Mouse (Mus musculus) testis, postnatal 14 days (tissue): ENCODE measurements at regions not wholly inside any gene's neighbourhood (a gene's known extent, or its start where the extent isn't known, plus 50 kb on each side); places are given as distances from the start of the nearest gene placed in this dataset.
A peak's percentile ranks its signal among the peaks of the same experiment; 100 is the strongest.

Experiments
- DNase-seq: peaks from one replicate; pipeline ENCODE4 v3.0.0; 2021; ENCODE audit warnings: low spot score

DNA sequence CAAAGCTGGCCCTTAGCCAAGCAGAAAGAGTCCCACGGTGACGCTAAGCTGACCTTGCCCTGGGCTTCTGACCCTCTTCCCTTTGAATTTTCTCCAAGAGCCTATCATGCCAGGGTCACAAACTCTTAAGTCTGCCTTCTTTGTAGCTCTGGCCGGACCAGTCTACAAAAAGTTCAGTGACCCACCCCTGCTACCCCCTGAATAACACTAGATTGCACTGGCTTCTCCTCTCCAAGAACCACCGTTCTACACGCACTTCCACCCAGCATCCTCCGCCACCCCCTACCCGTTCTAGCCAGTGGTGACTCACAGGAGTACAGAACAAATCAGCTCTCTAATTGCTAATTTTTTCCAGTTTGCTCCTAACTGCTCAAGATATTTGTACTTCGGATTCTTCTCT is 325.0 kb downstream of the Tns1 start:
- DNase-seq = no peak

DNA sequence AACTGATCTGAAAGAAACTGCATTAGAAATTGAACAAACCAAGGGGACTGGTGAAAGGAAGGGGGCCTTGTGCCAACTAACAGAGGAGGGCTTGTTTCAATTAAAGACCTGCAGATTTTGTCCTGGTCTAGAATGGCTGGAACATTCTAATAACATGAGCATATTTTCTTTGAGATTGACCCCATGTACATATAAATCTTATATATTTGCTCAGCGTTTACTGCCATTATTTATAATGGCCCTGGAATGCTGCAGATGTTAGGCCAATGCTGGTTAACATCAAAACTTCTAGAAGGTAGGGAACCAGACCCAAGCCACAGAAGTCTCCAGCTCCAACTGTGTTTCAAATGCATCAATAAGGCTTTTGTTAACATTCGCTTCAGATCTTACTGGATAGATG is 326.4 kb downstream of the Tns1 start:
- no peak for DNase-seq

GRCm38 (mm10) chr1:73797413-73797812 is 326.8 kb downstream of the Tns1 start:
- no peak for DNase-seq

- no peak for DNase-seq
Measured at GRCm38 (mm10) chr1:73793871-73794270, 330.4 kb downstream of the Tns1 start.

DNA sequence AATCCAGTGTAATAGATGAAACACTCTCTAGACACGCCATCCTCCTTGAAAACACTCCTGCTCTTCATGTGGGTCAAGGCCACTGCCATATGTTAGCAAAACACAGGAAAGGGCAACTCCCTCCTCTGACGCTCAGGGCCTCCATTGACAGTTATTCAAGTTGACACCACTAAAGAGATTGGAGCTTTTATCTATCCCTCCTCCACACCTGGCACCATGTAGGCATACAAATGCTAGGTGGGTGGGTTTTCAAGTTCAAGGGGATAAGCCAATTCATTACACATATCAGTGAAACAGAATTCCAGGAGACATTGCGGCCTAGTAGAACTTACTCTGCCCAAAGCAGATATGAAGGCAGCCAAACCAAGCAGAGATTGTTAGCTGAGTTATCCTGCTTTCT is 331.0 kb downstream of the Tns1 start:
- no peak for DNase-seq

GRCm38 (mm10) chr1:73792311-73792710 is 331.9 kb downstream of the Tns1 start:
- DNase-seq = no peak

- DNase-seq = no peak
Measured at GRCm38 (mm10) chr1:73787666-73788065, 336.6 kb downstream of the Tns1 start.

DNA sequence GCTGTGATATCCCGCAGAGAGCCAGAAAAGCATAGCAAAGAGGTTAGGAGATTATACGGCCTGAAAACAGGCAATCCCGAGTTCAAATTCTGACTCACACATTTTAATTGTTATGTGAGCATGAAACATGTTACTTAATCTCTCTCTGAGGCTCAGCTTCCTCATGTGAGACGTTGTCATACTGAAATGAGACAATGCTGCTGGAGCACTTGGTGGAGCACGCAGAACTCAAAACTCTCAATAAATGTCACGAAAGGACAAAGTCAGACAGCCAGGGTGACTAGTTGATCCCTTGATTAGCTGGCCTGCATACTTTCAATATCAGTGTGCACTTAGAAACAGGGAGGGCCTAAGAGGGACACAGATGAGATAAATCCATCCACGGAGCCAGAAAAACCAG is 337.0 kb downstream of the Tns1 start:
- no peak for DNase-seq

GRCm38 (mm10) chr1:73783303-73783702 is 340.9 kb downstream of the Tns1 start:
- no peak for DNase-seq

- no peak for DNase-seq
Measured at GRCm38 (mm10) chr1:73782871-73783270, 341.4 kb downstream of the Tns1 start.

DNA sequence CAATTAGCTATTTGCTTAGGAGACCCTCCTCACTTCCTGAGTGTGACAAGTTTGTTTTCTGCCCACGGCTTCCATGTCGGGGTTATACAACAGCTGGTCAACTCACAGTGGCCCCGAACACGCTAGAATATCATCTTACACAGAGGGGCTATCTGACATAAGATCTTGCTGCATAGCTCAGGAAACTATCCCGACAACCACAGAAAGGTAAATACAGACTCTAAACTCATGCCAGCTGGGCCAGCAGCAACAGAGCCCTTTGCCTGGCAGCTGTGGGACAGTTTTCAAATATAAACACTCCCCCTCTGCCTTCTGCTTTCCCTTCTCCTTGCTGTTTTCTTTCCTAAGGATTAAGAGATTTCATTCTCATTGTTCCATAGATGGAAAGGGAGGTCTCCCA is 352.5 kb downstream of the Tns1 start:
- DNase-seq = no peak

- no peak for DNase-seq
Measured at GRCm38 (mm10) chr1:73770631-73771030, 353.6 kb downstream of the Tns1 start.

DNA sequence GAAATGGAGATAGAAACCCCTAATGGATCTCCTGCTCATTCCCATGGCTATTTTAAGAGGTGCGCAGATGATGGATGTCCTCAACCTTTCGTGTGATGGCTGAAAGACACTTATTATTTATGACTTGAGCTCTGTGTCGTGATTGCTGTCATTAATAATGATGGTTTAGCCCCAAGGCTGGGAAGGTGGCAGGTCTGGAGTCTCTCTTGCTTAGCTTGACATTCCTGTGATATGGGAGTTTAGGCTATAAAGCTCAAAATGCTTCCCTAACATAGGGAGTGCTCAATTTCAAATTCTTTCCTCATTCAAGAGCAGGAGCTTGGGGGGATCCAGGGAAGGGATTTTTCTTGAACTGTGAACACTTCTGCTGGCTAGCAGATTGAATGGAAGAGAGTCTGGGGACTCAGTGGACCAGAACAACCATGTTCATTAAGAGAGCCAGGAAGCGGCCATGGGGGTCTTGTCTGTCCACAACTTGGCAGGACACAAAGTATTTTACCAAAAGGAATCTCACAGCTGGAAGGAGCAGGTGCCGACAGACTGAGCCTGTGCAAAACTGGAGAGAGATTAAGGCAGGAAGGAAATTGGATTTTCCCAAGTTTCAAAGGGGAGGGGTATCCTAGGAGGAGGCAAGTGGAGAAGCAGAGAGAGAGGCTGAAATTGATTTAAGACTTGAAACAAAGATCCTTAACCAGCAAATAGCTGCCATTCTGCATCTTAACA is 359.5 kb downstream of the Tns1 start:
- no peak for DNase-seq

GRCm38 (mm10) chr1:73758110-73759061 is 365.9 kb downstream of the Tns1 start:
- no peak for DNase-seq

- no peak for DNase-seq
Measured at GRCm38 (mm10) chr1:73755791-73756190, 368.5 kb downstream of the Tns1 start.

GRCm38 (mm10) chr1:73754928-73755327 is 369.3 kb downstream of the Tns1 start:
- no peak for DNase-seq

DNA sequence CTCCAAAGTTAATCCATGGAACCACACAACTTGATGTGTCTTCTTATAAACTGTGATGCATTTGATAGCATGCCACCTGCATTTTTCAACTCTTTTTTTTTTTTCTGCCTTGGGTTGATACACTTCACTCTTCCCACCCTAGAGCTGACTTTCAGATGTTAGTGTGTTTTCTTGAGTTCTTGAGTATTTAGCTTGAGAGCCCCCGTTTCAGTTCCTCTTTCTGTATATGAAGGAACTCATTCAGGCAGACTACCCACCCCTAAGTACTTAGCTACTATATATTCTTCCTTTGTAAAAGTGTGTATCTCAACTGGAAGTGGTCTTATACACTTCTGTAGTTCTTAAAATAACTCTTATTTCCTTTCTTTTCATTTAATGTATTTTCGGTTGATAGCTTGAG is 371.1 kb downstream of the Tns1 start:
- no peak for DNase-seq

DNA sequence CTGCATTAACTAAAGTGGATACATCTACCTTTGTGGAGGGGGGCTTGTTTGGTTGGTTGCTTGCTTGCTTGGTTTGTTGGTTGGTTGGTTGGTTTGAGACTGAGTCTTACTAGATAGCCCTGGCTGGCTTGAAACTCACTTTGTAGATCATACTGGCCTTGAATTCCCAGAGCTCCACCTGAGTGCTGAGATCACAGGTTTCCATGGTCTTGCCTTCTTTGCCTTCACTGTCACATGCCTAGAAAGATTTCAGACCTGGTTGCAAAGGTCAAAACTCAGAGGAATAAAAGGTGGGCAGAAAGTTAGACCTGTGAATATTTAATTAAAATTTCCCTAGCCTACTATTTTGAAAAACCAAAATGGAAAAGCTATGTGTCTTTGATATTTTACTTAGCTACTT is 375.5 kb downstream of the Tns1 start:
- DNase-seq = no peak

DNA sequence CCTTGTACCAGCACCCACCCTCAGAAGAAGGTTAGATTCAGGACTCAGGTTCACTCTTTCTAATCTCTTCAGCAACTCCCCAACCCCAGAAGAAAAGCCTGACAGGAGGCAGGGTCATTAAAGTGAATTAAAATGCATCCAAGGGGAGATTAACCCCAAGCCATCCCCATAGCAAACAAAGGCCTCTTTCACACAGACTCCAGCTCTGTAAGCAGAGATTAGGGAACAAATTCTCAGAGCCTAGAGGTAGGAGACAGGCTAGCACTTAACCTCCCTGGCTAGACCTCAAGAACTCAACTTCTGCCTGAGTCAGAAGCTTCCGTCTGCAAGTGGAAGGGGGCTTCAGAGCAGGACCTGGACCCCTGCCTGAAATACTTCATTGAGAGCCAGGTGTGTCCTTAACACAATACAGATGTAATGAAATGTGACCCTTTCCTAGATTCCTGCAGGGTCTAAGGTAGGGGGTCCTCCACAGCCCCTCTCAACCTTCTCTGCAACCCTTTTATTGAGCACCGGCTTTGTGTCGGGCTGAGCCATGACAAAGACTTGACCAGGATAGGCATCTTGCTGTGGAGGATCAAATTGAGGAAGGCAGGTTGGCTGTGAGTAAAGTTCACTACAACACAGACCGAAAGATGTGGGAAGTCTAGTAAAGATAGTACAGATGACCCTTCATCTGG is 379.6 kb downstream of the Tns1 start:
- no peak for DNase-seq

DNA sequence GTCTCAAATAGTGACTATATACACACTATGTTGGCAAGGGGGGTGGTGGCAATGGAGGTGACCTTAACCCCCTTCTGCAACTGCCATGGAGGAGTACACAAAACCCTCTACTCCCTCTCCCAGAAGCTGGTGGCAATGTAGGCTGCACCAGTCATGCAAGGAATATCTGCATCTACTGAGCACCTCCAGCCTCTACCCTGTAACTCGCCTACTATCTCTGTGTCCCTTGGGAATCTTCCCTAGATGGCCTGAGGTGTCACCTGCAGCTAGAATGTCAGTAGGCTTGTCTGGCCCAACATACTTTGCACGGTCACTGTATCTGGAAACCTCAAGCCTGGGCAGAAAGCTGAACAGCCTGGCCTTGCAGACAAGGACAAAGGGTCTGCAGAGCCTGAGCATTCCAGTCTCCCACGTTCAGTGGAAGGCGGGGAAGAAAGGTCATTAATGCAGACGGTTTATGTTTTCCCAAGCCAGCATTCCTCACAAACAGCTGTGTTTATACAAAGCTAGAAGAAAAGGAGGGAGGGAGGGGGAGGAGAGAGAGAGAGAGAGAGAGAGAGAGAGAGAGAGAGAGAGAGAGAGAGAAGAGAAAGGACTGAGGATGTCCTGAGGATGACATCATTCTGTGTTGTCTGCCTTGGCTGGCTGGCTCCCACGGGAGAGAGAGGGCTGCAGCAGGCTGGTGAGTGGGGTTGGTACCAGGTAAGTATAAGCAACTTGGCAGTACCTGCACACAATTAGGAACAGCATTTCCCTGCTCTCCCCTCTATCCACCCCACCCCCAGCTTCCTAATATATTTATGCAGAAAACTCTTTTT is 380.3 kb downstream of the Tns1 start:
- DNase-seq = peak; percentile 27

GRCm38 (mm10) chr1:73737083-73737482 is 387.2 kb downstream of the Tns1 start:
- no peak for DNase-seq

DNA sequence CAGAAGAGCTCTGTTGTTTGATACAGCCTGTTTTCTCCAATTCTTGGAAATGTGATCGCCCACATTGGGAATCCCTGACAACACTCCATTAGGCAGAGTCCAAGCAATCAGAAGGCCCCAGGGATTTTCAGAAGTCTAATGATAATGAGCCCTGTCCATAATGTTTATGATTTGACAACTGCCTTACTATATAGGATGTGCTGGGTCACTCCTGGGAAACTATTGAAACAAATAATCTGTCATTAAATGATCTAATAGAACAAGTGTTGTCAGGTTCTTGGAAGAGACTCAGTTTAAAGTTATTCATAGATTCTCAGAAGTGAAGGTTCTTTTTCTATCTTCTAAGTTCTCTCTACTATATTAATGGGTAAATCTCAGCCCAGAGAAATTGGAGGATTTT is 395.9 kb downstream of the Tns1 start:
- DNase-seq = no peak
